Mouse (Mus musculus) fibroblast of lung, adult 2 months (primary cell): ENCODE results near the gene Drg1.
A peak's percentile ranks its signal among the peaks of the same experiment; 100 is the strongest.

Source experiments
- DNase-seq: peaks from one replicate; pipeline ENCODE4 v3.0.0-alpha.2; 2011; ENCODE audit warnings: low read depth

Drg1 gene

DNA sequence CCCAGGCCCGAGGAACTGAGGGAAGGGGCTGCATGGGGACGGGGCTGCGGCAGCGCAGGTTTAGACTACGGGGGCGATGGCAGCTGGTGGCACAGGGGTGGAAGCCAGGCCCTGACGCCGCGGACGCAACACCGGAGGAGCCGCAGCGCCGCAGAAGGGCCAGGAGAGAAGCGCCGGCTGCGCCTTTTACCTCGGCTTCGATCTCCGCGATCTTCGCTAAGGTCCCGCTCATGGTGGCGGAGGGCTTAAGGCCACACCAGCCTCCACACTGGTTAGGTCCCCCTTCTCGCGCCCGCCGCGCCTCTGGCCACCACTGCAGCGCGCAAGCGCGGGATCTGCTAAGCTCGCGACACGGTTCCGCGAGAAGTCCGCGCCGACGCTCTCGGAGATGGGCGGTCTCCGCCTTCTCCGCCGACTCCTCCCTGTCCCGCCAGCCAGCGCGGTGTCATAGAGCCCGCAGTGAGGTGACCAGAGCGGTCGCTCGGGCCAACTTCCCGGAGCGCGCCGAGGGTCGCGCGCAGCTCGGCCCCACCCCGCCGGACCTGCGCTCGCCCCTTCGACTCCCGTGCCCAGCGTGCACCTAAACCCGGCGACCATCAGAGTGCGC lies at the start of gene Drg1:
Drg1 (minus strand) TSS at position 337 of the 607 bp plus-strand sequence.
- peak; percentile 85 for DNase-seq

DNA sequence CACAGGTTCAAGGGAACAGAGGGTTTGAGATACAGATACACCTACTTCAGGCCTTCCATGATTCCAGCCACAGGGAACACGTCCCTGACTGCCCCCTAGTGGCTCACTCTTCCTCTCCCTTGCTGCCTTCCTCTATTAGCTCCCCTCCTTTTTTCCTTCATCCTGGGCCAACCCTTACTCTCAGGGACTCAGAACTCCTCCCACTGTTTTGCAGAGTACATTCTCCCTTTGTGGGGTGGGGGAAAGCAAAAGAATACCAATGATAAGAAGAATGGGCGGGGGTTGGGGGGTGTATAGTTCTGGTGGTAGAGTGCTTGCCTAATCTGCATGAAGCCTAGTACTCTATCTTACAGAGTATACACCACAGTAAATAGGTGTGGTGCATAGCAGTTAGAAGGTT lies 47.9 kb upstream of the Drg1 start:
- DNase-seq: peak; percentile 35

DNA sequence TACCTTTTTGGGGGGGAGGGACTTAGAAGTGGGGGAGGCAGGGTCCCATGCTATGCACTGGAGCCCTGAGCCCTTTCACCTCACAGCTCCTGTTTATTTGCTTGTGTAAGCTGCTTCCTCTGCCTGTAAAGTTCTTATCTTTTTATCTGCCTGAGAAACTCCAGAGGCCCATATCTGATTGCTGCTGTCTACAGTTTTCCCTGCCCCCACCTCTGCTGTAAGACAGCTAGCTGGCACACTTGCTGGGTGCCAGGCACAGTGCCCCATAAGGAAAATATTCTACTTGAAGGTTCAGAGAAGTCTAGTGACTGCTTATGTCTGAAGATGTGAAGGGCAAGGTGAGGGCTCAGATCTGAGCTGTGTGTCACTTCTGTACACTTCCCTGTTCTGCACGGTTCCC lies 47.1 kb upstream of the Drg1 start:
- DNase-seq: no peak

DNA sequence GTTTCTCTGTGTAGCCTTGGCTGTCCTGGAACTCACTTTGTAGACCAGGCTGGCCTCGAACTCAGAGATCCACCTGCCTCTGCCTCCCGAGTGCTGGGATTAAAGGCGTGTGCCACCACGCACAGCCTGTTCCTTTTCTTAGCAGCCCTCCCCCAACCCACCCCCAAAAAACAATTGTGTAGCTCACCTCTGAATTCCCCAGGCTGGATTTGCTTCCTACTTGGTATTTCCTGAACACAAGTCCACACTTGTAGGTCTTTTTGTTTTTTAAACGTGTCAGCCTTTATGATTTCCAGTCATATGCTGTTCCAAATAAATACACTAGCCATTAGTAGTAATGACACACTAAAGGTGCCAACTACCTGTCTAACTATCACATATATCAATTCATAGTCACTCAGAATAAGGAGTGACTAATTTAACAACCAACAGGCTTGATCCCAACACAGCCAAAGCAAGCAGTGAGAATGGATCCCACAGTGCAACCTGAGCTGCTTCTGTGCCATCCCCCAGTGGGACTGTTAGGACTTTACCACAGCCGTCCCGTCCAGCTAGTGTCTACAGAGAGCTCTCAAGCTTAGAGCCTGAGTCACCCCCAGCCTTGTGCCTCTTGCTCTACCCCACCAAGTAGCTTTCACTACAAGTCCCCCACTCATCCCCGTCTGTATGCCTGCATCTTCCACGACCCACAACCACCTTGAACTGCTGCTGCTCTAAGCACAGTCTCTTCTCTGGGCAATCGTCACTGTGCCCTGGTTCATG lies 45.6 kb upstream of the Drg1 start:
- no peak for DNase-seq

DNA sequence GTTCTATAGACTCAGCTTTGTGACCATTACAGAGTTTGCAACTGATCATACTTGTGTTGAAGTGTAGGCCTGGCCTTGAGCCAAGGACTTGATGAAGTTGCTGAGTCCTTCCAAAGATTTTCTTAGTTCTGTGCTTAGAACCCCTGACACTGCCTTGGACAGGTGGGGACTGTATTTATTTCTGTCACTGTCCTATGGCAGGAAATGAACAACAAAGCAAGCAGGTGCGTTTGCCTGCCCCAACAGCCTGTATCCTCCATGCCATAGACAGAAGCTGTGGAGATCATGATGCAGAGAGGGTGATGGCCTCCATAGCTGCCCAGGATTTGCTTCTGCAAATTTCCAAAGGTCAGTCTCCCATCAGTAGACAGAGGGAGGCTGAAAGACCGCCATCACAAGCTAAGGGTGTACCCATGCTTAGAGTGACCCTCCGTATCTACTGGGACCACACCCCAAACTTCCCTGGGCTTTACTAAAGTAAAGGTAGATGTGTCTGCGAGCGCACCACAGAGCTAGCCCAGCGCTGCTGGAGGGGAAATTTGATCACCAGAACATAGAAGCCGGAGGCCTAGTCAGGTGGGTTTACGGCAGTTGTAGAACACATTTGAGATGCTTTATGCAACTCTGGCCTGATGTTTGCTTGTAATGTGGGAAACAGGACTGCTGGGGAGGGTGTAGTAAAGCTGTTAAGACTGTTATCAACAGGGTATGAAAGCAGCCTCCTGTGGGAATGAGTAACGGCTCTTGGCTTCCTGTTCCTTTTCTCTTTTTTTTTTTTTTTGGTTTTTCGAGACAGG lies 44.8 kb upstream of the Drg1 start:
- DNase-seq: no peak

DNA sequence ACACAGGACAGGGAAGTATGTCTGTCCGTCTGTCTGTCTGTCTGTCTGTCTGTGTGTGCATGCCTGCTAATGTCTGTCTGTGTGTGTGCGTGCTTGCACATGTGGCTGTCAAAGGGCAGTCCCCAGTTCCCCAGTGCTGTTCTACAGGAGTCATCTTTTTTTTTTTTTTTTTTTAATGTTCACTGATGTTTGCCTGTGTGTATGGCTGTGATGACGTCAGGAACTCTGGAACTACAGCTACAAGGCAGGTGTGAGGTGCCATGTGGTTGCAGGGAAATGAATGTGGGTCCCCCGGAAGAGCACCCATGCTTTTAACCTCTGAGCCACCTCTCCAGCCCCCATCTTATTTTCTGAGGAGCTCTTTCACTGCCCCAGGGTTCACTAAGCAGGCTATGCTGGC lies 43.7 kb upstream of the Drg1 start:
- DNase-seq: no peak

DNA sequence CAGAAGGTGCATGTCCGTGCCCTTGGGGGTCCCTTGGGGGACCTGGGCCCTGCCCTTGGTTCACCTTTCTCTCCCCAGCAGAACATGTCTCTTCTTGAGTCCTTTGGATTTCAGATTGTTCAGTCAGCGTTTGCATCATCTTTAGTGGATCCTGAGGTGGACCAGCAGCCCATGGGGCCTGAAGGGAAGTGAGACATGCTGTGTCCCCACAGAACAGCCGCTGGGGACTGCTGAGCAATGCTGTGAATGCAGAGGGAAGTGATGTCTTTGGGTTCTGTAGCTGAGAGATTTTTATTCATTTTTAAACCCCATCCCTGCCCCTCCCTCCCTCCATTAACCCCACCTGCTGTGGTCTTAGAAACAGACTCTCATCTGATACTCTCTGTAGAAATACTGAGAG lies 41.7 kb upstream of the Drg1 start:
- DNase-seq: no peak

- DNase-seq: no peak
Measured at GRCm38 (mm10) chr11:3305821-3306220, 39.6 kb upstream of the Drg1 start.

DNA sequence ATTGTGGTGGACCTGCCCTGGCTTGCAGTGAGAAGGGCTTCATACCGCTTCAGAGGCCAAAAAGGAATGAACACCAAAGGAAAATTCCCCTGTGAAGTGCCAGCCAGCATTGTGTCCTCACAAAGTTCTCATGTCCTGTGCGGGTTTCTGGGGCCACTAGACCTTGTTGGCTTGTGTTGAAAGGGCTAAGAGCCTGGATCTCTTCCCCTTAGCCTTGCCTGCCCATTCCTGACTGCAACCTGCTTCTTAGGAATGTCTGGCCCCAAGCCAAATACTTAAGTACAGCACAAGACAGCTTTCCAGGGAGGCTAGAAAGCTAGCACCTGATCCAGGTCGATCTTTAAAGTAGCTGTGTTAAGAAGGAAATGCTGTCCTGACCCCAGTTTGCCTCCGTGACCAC lies 36.6 kb upstream of the Drg1 start:
- DNase-seq: no peak

DNA sequence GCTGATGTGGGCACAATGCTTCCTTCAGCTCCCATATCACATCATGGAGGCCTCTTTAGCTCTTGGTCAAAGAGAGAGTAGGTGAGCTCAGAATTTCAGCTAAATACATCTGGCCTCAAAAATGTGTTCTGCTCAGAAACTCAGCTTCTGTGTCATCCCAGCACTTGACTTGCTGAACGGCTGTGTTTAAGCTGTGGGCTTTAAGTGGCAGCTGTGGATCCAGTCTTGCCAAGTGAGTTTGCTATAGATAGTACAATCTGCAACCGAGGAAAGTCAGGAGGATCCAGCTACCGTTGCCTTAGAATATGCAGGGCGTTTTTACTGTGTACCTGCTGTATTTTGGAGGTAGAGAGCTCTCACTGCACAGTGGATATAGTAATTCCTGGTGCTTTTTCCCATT lies 36.2 kb upstream of the Drg1 start:
- DNase-seq: no peak

DNA sequence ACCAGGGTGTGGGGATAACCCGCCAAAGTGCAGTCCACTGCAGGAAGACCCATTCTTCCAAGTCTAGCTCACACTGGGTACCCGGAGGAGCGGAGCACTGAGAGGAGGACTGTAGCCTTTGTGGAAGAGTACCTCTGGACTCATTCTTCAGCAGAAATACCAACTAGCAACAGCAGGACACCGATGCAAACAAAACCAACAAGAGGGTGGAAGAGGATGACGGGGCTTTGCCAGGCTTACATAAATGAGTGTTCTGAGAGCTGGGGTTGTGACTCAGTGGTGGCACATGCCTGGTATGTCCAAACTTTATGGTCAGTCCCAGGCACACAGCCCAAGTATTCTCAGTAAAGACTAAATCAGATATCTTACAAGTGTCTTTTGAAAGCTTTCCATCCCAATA lies 34.9 kb upstream of the Drg1 start:
- DNase-seq: no peak

GRCm38 (mm10) chr11:3298813-3299185 lies 32.6 kb upstream of the Drg1 start:
- DNase-seq: no peak

- no peak for DNase-seq
Measured at GRCm38 (mm10) chr11:3297871-3298812, 31.9 kb upstream of the Drg1 start.

- no peak for DNase-seq
Measured at GRCm38 (mm10) chr11:3296056-3296455, 29.8 kb upstream of the Drg1 start.

DNA sequence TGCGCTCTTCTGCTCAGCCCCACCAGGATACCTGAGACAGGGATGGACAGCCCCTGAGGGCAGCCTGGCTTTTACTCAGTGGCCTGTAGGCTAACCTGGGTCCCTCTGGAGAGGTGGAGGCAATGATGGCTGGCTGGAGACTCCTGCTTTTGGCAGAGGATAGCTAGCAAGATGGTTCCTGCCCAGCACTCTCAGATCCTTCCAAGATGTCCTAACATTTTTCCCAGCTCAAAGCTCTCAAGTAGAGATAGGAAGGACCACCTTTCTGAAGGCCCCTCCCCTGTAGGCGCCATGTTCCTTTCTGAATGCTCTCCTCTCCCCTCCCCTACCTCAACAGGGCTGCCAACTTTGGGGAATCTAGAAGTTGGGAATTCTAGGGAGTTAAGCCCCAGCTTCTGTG lies 28.4 kb upstream of the Drg1 start:
- DNase-seq: no peak

DNA sequence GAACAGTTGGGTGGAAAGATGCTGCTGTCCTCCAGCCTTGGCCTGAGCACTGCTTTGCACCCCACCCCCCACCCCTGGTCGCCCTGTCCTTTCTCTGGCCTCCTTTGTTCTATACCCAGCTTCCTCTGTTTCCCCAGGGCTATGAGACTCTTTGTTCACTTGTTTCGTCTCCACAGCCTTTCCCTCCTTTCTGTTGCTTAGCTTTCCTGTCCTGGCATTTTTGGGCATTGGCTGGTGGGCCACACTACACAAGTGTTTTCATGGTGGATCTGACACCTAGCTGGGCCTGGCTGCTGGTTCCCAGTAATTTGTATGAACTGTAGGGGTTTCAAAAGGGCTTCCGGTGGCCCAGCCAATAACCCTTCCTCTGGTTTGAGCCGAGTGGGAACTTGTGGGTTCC lies 27.1 kb upstream of the Drg1 start:
- DNase-seq: no peak

DNA sequence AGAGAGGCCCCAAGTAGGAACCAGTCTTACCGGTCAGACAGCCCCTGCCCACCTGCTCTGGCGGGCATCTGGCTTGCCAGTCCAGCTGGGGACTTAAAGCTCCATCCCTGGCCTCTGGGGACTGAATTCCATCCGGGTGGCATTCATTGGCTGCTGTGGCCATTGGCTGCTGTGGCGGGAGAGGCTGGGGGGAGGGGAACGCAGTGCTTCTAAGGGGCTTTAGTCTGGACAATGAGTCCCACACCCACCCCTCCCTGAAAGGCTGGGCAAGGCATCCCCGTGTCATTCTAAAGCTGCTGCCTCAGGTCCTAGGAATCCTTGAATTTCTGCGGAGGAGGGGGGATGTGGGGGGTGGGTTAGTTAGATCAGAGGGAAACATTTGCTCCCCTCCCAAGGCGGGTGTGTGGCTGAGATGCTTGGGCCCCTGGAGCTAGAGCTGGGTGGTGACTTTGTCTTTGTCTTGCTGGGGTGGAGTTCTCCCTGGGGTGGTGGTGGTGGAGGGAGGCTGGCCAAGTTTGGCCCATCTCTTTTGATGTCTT lies 26.6 kb upstream of the Drg1 start:
- no peak for DNase-seq

DNA sequence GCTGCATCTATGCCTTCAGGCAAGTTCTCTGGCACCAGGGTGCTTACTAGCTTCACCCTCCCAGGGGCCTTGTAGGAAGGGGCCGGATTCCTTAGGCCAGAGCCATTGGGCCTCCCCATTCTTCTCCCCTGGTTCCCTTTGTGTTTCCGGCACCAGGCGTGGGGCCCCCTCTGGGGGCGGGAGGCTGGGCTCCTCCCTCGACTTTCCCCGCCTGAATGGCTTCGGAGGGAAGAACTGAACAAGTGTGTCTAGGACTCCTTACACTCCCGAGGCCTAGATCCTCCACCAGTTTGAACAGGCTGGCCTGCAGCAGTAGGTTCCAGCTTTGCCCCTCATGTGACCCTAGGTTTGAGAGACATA lies 25.8 kb upstream of the Drg1 start:
- no peak for DNase-seq

DNA sequence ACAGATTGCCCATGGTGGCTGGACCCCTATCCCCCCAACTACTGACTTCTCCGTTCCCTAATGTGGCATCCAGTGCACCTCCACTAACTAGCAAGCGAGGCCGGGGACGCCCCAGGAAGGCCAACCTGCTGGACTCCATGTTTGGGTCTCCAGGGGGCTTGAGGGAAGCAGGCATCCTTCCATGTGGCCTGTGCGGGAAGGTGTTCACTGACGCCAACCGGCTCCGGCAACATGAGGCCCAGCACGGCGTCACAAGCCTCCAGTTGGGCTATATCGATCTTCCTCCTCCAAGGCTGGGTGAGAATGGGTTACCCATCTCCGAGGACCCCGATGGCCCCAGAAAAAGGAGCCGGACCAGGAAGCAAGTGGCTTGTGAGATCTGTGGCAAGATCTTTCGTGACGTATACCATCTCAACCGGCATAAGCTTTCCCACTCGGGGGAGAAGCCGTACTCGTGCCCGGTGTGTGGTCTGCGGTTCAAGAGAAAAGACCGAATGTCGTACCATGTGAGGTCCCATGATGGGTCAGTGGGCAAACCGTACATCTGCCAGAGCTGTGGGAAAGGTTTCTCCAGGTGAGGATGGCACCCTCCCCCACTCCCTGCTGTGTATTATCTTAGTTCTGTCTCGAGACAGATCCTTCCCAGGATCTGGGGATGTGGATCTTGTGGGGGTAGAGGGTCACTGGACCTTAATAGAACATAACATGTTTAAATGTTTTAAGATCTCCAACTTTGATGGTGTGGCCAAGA lies 25.3 kb upstream of the Drg1 start:
- no peak for DNase-seq

DNA sequence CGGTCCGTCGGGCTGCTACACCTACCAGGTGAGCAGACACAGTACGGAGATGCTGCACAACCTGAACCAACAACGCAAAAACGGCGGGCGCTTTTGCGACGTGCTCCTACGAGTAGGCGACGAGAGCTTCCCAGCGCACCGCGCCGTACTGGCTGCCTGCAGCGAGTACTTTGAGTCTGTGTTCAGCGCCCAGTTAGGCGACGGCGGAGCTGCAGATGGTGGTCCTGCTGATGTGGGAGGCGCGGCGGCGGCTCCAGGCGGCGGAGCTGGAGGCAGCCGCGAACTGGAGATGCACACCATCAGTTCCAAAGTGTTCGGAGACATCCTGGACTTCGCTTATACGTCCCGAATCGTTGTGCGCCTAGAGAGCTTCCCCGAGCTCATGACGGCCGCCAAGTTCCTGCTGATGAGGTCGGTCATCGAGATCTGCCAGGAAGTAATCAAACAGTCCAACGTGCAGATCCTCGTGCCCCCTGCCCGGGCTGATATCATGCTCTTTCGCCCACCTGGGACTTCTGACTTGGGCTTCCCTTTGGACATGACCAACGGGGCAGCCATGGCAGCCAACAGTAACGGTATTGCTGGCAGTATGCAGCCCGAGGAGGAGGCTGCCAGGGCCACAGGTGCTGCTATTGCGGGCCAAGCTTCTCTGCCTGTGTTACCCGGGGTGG lies 24.6 kb upstream of the Drg1 start:
- DNase-seq: no peak
